Mouse (Mus musculus): ENCODE data around the gene Banf2.

Banf2 gene

GRCm38 (mm10) chr2:144032664-144033063 is at the start of gene Banf2:
Banf2 (plus strand) TSS chr2:144033059.
- DNase-seq (ENCODE audit: low read depth, low spot score), result no peak

- DNase-seq (ENCODE audit: low read depth, low spot score), result no peak
These were observed 49.4 kb upstream of the Banf2 start for GRCm38 (mm10) chr2:143983482-143983881.

- no peak for DNase-seq (ENCODE audit: low read depth, low spot score)
These were observed 45.4 kb upstream of the Banf2 start for GRCm38 (mm10) chr2:143987485-143987884.

- DNase-seq (ENCODE audit: low read depth, low spot score), result no peak
These were observed 44.8 kb upstream of the Banf2 start for GRCm38 (mm10) chr2:143988016-143988415.

- no peak for DNase-seq (ENCODE audit: low read depth, low spot score)
These were observed 41.9 kb upstream of the Banf2 start for GRCm38 (mm10) chr2:143990997-143991396.

- no peak for DNase-seq (ENCODE audit: low read depth, low spot score)
These were observed 40.7 kb upstream of the Banf2 start for GRCm38 (mm10) chr2:143991964-143992672.

- peak; percentile 70 for DNase-seq (ENCODE audit: low read depth, low spot score)
These were observed 39.9 kb upstream of the Banf2 start for GRCm38 (mm10) chr2:143992977-143993376.

- DNase-seq (ENCODE audit: low read depth, low spot score), result no peak
These were observed 30.5 kb upstream of the Banf2 start for GRCm38 (mm10) chr2:144002229-144002984.

- no peak for DNase-seq (ENCODE audit: low read depth, low spot score)
These were observed 29.3 kb upstream of the Banf2 start for GRCm38 (mm10) chr2:144003544-144003943.

- no peak for DNase-seq (ENCODE audit: low read depth, low spot score)
These were observed 27.5 kb upstream of the Banf2 start for GRCm38 (mm10) chr2:144005166-144005955.

- DNase-seq (ENCODE audit: low read depth, low spot score), result no peak
These were observed 26.2 kb upstream of the Banf2 start for GRCm38 (mm10) chr2:144006686-144007085.

GRCm38 (mm10) chr2:144007211-144007610 is 25.6 kb upstream of the Banf2 start:
- DNase-seq (ENCODE audit: low read depth, low spot score), result no peak

GRCm38 (mm10) chr2:144009081-144009480 is 23.8 kb upstream of the Banf2 start:
- DNase-seq (ENCODE audit: low read depth, low spot score), result peak; percentile 40

- peak; percentile 67 for DNase-seq (ENCODE audit: low read depth, low spot score)
These were observed 23.1 kb upstream of the Banf2 start for GRCm38 (mm10) chr2:144009551-144010281.

GRCm38 (mm10) chr2:144010282-144011044 is 22.4 kb upstream of the Banf2 start:
- DNase-seq (ENCODE audit: low read depth, low spot score), result peak; percentile 86

- peak; percentile 99 for DNase-seq (ENCODE audit: low read depth, low spot score)
These were observed 21.7 kb upstream of the Banf2 start, which contains the start of gene Rrbp1 for GRCm38 (mm10) chr2:144011080-144011551. Rrbp1 (minus strand) TSS chr2:144011263.

GRCm38 (mm10) chr2:144014051-144014450 is 18.8 kb upstream of the Banf2 start:
- no peak for DNase-seq (ENCODE audit: low read depth, low spot score)

GRCm38 (mm10) chr2:144014481-144014880 is 18.4 kb upstream of the Banf2 start:
- no peak for DNase-seq (ENCODE audit: low read depth, low spot score)

GRCm38 (mm10) chr2:144015861-144016260 is 17.0 kb upstream of the Banf2 start:
- DNase-seq (ENCODE audit: low read depth, low spot score), result no peak

- DNase-seq (ENCODE audit: low read depth, low spot score), result no peak
These were observed 12.9 kb upstream of the Banf2 start for GRCm38 (mm10) chr2:144019971-144020370.

Data from A20 (cell line).